Mouse (Mus musculus): ENCODE data around the gene Habp4.

- TF ChIP-seq E2F4 (IDR thresholded peaks at IDR 0.05; ENCODE audit: insufficient read depth) (no peak), TCF12 (IDR thresholded peaks at IDR 0.05; ENCODE audit: insufficient read depth, poor library complexity, severe bottlenecking) (no peak), POLR2A (IDR thresholded peaks at IDR 0.05; ENCODE audit: insufficient read length, low read depth) (no peak)
Measured at GRCm38 (mm10) chr13:64129616-64130375, 31.8 kb upstream of the Habp4 start.
